Mouse (Mus musculus) lung, embryonic 15.5 days (tissue): Measurements from ENCODE around the gene Krt87. TPM values are rescaled to one million over a fixed set of nuclear protein-coding genes. Genes with fewer than 3 reads are reported as not detected.

Source experiments
- ATAC-seq: fragments of 200-750 bp; cut with Nextera tagmentation; 2 replicates; pipeline ENCODE4 v1.8.0; 2017; ENCODE audit warnings: moderate number of reproducible peaks, borderline replicate concordance; ENCODE audit not compliant: low FRiP score, low TSS enrichment; ENCODE audit errors: extremely low read depth
- H3K27ac ChIP-seq: fragments of 300-500 bp; sonication (generic); 2 replicates; pipeline ENCODE4 v1.5.1; 2015; ENCODE audit warnings: moderate library complexity, mild to moderate bottlenecking, inconsistent platforms
- H3K27me3 ChIP-seq: fragments of 300-500 bp; sonication (generic); 2 replicates; pipeline ENCODE4 v1.6.1; 2015; ENCODE audit warnings: inconsistent platforms
- H3K36me3 ChIP-seq: fragments of 300-500 bp; sonication (generic); 2 replicates; pipeline ENCODE4 v1.6.1; 2015; ENCODE audit warnings: inconsistent platforms
- H3K4me1 ChIP-seq: fragments of 300-500 bp; sonication (generic); 2 replicates; pipeline ENCODE4 v1.6.1; 2015; ENCODE audit warnings: inconsistent platforms
- H3K4me2 ChIP-seq: fragments of 300-500 bp; sonication (generic); 2 replicates; pipeline ENCODE4 v1.6.1; 2015; ENCODE audit warnings: inconsistent platforms, mild to moderate bottlenecking, moderate library complexity
- H3K4me3 ChIP-seq: fragments of 300-500 bp; sonication (generic); 2 replicates; pipeline ENCODE4 v1.5.1; 2015; ENCODE audit warnings: mild to moderate bottlenecking, inconsistent platforms
- H3K9ac ChIP-seq: fragments of 300-500 bp; sonication (generic); 2 replicates; pipeline ENCODE4 v1.6.1; 2015; ENCODE audit warnings: inconsistent platforms
- H3K9me3 ChIP-seq: fragments of 300-500 bp; sonication (generic); 2 replicates; pipeline ENCODE4 v1.6.1; 2016; ENCODE audit warnings: inconsistent platforms
- WGBS: fragments of 180-500 bp; shearing (Covaris S2); methylation state at CpG from one replicate; pipeline ENCODE4 v1.1.7; 2015; 5-methylcytosine and 5-hydroxymethylcytosine counted together
- polyA plus RNA-seq: library from polyadenylated mRNA; unstranded; fragments of >200 nt; fragmentation: Nextera tagmentation; extraction: Ambion mirVana; gene quantifications from 2 replicates; pipeline ENCODE4 v1.2.1, GENCODE M21; 2015

Gene Krt87
- polyA plus RNA-seq, 1 experiment from 2014 or later: 0.39 TPM

DNA sequence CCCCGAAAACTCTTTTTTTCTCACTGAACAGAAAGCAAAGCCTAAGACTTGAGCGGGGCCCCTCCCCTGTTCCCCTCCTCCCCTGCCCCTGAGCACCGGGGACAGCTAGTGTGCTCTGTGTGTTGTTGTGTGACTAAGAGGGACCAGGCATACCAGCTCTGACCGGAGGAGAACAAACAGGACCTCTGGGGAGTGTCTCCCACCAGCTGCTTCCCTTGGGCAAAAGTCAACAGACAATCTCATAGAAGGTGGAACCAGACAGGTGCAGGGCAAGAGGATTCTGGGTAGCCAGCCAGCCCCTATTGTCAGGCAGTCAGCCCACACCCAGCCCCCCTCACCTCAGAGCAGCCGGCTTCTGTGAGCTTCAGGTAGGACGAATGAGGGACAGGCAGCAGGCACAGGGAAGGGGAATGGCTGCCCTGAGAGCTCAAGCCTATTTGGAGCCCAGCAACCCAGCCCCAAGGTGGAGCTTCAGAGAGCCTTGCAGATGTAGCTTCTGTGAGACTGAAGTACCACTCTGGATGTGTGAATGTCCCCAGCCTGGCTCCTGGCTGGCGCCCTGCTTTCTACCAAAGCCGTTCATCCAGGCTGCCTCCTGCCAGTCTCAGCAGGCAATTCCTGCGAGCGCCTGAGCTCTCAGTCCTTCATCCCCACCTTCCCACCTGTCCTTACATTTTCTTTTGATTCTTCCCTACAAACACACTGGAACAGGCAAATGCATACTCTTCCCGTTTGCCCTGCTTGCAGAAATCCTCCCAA is 23.6 kb downstream of the Krt87 start:
- peaks cover 6% of the 10 kb centered on the region; the same call in 1 of the 2 replicates for H3K36me3 ChIP-seq
- peaks cover 11% of the 10 kb centered on the region; the same call in 1 of the 2 replicates for H3K4me1 ChIP-seq
- H3K27ac ChIP-seq: peak overlapping the region; percentile 6; the same call in 1 of the 2 replicates
- no peaks in the 10 kb centered on the region for H3K9me3 ChIP-seq
- no peak overlapping the region for H3K9ac ChIP-seq
- no peak overlapping the region for H3K4me3 ChIP-seq
- H3K4me2 ChIP-seq: peak overlapping the region; percentile 55; the same call in 1 of the 2 replicates
- H3K27me3 ChIP-seq: peaks cover 19% of the 10 kb centered on the region
- ATAC-seq: no peak
- WGBS: 35% methylated on average over 11 of the region's 11 CpGs

DNA sequence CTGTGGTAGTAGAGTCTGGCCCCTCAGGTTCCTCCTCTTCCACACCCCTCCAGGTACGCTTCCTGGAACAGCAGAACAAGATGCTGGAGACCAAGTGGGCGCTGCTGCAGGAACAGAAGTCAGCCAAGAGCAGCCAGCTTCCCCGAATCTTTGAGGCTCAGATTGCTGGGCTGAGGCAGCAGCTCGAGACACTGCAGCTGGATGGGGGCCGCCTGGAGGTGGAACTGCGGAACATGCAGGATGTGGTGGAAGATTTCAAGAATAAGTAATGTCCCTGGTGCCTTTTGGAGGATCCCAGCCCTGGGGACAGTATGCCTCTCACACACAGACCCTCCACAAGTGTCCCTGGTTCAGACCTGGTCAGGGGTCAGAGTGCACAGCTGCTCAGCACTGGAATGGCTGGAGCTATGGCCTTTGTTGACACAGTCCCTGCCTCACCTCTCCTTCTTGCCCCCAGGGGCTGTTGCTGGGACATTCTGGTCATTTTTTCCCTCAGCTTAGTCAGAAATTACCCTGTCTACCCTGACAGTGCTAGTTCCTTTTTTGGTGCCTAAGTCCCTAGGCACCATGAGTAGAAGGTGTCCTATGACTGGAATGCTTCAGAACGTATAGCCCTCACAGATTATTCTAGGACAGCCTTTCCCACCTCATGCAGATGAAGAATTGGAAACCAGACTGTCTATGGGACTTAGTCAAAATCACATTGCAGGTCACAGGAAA is 24.5 kb downstream of the Krt87 start:
- H3K36me3 ChIP-seq: no peaks in the 10 kb centered on the region
- H3K4me1 ChIP-seq: peaks cover 15% of the 10 kb centered on the region; the same call in 1 of the 2 replicates
- H3K9me3 ChIP-seq: no peaks in the 10 kb centered on the region
- no peak overlapping the region for H3K9ac ChIP-seq
- peak overlapping the region; percentile 55 for H3K4me2 ChIP-seq
- WGBS: 19% methylated on average over 7 of the region's 7 CpGs
- peak overlapping the region; percentile 44; the same call in 1 of the 2 replicates for H3K4me3 ChIP-seq
- peak overlapping the region; percentile 89 for H3K27ac ChIP-seq
- ATAC-seq: no peak
- peaks cover 19% of the 10 kb centered on the region for H3K27me3 ChIP-seq

GRCm38 (mm10) chr15:101412188-101412587 is 26.4 kb downstream of the Krt87 start:
- no peaks in the 10 kb centered on the region for H3K9me3 ChIP-seq
- peak overlapping the region; percentile 89 for H3K27ac ChIP-seq
- peaks cover 19% of the 10 kb centered on the region for H3K27me3 ChIP-seq
- peak; percentile 53; the same call in 1 of the 2 replicates for ATAC-seq
- H3K4me3 ChIP-seq: peak overlapping the region; percentile 44
- H3K9ac ChIP-seq: peak overlapping the region; percentile 45
- H3K36me3 ChIP-seq: no peaks in the 10 kb centered on the region
- WGBS: 10% methylated on average over 31 of the region's 31 CpGs
- peaks cover 15% of the 10 kb centered on the region; the same call in 1 of the 2 replicates for H3K4me1 ChIP-seq
- peak overlapping the region; percentile 55 for H3K4me2 ChIP-seq

- H3K27ac ChIP-seq: peak within 1 kb of the TSS; percentile 89
- peak; percentile 81 for ATAC-seq
- peak within 1 kb of the TSS; percentile 45 for H3K9ac ChIP-seq
- H3K27me3 ChIP-seq: peaks cover 19% of the 10 kb centered on the region
- H3K4me1 ChIP-seq: peaks cover 15% of the 10 kb centered on the region; the same call in 1 of the 2 replicates
- H3K36me3 ChIP-seq: no peaks in the 10 kb centered on the region
- H3K9me3 ChIP-seq: no peaks in the 10 kb centered on the region
- peak within 1 kb of the TSS; percentile 55 for H3K4me2 ChIP-seq
- 31% methylated on average over 2 of the region's 2 CpGs for WGBS
- peak within 1 kb of the TSS; percentile 44 for H3K4me3 ChIP-seq
Measured at GRCm38 (mm10) chr15:101410775-101411174, 27.8 kb downstream of the Krt87 start, which contains the start of gene Krt7. Gene Krt7, plus strand, starts transcription at chr15:101411043.

DNA sequence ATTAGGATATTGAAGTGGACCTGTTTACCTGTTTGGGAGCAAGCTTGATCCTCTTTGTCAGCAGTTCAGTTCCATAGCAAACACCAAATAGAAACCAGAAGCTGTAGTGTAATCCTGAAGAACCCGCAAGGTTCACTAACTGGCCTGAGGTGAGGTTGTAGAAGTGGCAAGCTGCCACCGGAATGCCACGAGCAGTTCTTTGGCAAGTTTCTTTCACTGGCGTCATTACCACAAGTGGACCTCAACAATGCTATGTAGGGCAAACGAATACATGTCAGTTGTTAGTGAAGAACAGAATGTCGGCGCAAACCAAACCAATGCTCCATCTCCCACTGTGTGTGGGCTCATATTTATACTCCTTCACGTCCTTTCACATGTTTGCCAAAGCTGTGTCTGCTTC is 40.3 kb downstream of the Krt87 start:
- no peak overlapping the region for H3K27ac ChIP-seq
- no peaks in the 10 kb centered on the region for H3K9me3 ChIP-seq
- no peaks in the 10 kb centered on the region for H3K4me1 ChIP-seq
- H3K4me2 ChIP-seq: no peak overlapping the region
- H3K36me3 ChIP-seq: no peaks in the 10 kb centered on the region
- no peak overlapping the region for H3K9ac ChIP-seq
- 75% methylated on average over 8 of the region's 8 CpGs for WGBS
- no peaks in the 10 kb centered on the region for H3K27me3 ChIP-seq
- ATAC-seq: no peak
- H3K4me3 ChIP-seq: no peak overlapping the region

- 73% methylated on average over 2 of the region's 2 CpGs for WGBS
- H3K9me3 ChIP-seq: no peaks in the 10 kb centered on the region
- H3K27me3 ChIP-seq: no peaks in the 10 kb centered on the region
- H3K4me3 ChIP-seq: no peak overlapping the region
- H3K4me2 ChIP-seq: no peak overlapping the region
- no peak overlapping the region for H3K9ac ChIP-seq
- H3K4me1 ChIP-seq: no peaks in the 10 kb centered on the region
- no peaks in the 10 kb centered on the region for H3K36me3 ChIP-seq
- no peak for ATAC-seq
- no peak overlapping the region for H3K27ac ChIP-seq
Measured at GRCm38 (mm10) chr15:101397683-101398082, 40.9 kb downstream of the Krt87 start.

DNA sequence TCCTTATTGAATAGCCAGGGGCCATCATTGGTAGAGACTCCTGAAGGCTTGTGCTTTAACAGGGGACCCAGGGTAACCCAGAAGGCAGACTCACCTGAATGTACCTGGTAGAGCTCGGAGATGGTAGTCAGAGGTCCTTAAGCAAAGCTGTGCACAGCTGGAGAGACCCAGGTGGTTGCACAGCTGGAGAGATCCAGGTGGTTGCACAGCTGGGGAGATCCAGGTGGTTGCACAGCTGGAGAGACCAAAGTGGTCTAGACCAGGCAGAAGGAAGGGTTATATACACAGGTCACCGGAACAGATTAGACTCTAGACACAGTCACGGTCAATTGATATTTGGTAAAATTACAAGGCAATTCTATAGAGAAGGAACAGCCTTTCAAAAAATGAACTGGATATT is 41.7 kb downstream of the Krt87 start:
- no peak overlapping the region for H3K4me2 ChIP-seq
- H3K9me3 ChIP-seq: no peaks in the 10 kb centered on the region
- no peaks in the 10 kb centered on the region for H3K4me1 ChIP-seq
- no peaks in the 10 kb centered on the region for H3K36me3 ChIP-seq
- no peak for ATAC-seq
- WGBS: 81% methylated on average over 3 of the region's 3 CpGs
- H3K4me3 ChIP-seq: no peak overlapping the region
- H3K27ac ChIP-seq: no peak overlapping the region
- H3K27me3 ChIP-seq: no peaks in the 10 kb centered on the region
- H3K9ac ChIP-seq: no peak overlapping the region

- Histone ChIP-seq H3K27ac (no peak overlapping the region), H3K4me3 (no peak overlapping the region), H3K9me3 (no peaks in the 10 kb centered on the region), H3K36me3 (no peaks in the 10 kb centered on the region), H3K9ac (no peak overlapping the region), H3K4me1 (no peaks in the 10 kb centered on the region), H3K27me3 (no peaks in the 10 kb centered on the region), H3K4me2 (no peak overlapping the region)
- WGBS: 35% methylated on average over 7 of the region's 7 CpGs
- ATAC-seq: no peak
Measured at GRCm38 (mm10) chr15:101396466-101396865, 42.1 kb downstream of the Krt87 start.

DNA sequence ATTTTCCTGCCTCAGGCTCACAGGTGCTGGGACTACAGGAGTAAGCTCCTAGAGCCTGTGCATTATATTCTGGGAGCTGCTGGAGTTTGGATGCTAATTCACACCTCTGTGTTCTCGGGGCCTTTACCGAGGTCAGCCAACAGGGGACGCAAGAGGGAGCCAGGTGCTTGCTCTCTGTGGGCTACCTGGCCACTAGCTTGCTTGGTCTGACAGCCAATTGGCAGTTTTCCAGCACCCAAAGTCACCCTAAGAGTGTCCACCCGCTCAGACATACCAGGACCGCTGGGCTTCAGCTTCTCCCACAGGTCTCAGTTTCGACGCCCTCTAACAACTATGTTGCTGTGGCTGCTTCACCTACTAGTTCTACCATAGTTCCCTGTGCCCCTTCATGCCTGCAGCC is 43.7 kb downstream of the Krt87 start:
- 57% methylated on average over 7 of the region's 7 CpGs for WGBS
- ATAC-seq: no peak

GRCm38 (mm10) chr15:101392251-101392650 is 46.4 kb downstream of the Krt87 start:
- Histone ChIP-seq H3K36me3 (no peaks in the 10 kb centered on the region), H3K4me3 (no peak overlapping the region), H3K9me3 (no peaks in the 10 kb centered on the region), H3K9ac (no peak overlapping the region), H3K27ac (no peak overlapping the region), H3K4me1 (peaks cover 8% of the 10 kb centered on the region), H3K4me2 (no peak overlapping the region), H3K27me3 (no peaks in the 10 kb centered on the region)
- WGBS: 78% methylated on average over 5 of the region's 5 CpGs
- no peak for ATAC-seq

More for the DNA sequence above, 43.7 kb downstream of the Krt87 start:
- Histone ChIP-seq H3K4me1 (no peaks in the 10 kb centered on the region), H3K36me3 (no peaks in the 10 kb centered on the region), H3K4me3 (no peak overlapping the region), H3K4me2 (no peak overlapping the region), H3K27ac (no peak overlapping the region), H3K9me3 (no peaks in the 10 kb centered on the region), H3K9ac (no peak overlapping the region), H3K27me3 (no peaks in the 10 kb centered on the region)

DNA sequence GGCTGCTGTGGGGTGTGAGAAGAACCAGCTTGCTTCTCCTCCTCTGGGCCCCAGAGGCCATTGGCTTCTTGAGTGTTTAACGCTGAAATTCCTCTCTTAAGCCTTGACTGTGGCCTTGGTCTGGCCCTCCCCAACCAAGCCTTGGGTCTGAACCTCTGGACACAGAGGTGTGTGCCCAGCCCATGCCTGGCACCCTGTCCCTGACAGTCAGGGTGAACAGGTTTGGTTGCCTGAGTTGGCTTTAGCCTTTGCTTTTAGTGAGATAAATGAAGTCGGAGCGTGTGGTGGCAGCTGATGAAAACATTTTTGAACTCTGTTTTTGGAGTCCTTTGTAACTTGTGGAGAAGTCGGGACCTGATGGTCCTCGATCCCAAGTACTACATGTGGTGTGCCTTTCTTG is 48.4 kb downstream of the Krt87 start:
- no peak overlapping the region for H3K9ac ChIP-seq
- no peak for ATAC-seq
- no peak overlapping the region for H3K4me2 ChIP-seq
- no peaks in the 10 kb centered on the region for H3K36me3 ChIP-seq
- no peaks in the 10 kb centered on the region for H3K27me3 ChIP-seq
- peaks cover 8% of the 10 kb centered on the region for H3K4me1 ChIP-seq
- H3K4me3 ChIP-seq: no peak overlapping the region
- no peaks in the 10 kb centered on the region for H3K9me3 ChIP-seq
- 81% methylated on average over 5 of the region's 5 CpGs for WGBS
- H3K27ac ChIP-seq: no peak overlapping the region

GRCm38 (mm10) chr15:101388034-101388541 is 50.5 kb downstream of the Krt87 start:
- WGBS: 14% methylated on average over 5 of the region's 5 CpGs
- H3K4me3 ChIP-seq: no peak overlapping the region
- no peak overlapping the region for H3K9ac ChIP-seq
- no peaks in the 10 kb centered on the region for H3K36me3 ChIP-seq
- H3K27ac ChIP-seq: no peak overlapping the region
- no peak overlapping the region for H3K4me2 ChIP-seq
- peaks cover 8% of the 10 kb centered on the region for H3K4me1 ChIP-seq
- H3K27me3 ChIP-seq: no peaks in the 10 kb centered on the region
- no peaks in the 10 kb centered on the region for H3K9me3 ChIP-seq
- no peak for ATAC-seq
